ENCODE assay signal across 8 mouse cellular contexts in genomic region chr17:84037580-84038304, GRCm38 (mm10).
A peak's percentile ranks its signal among the peaks of the same experiment; 100 is the strongest.
DNase-seq lines count a peak whose midpoint lies in the region; ATAC-seq and TF ChIP-seq lines count a peak whose summit lies in the region.
"Had no signal": no experiment of that assay in that cellular context is flagged by ENCODE, and none has a peak within 500 bp of the region (broad histone marks: within the 10 kb centered on the region; RNA-seq: fewer than 3 reads in every experiment).

No protein-coding gene starts in this region.

- H3K4me3 ChIP-seq in embryonic facial prominence, embryonic 12.5 days, result no peak overlapping the region
- no peak overlapping the region for H3K4me3 ChIP-seq in limb, embryonic 15.5 days
- no peak overlapping the region for H3K4me3 ChIP-seq in forebrain, postnatal 0 days (ENCODE audit: low read depth, low read length)
- H3K4me3 ChIP-seq: forebrain, embryonic 15.5 days had no signal

- ATAC-seq in embryonic facial prominence, embryonic 12.5 days (ENCODE audit: insufficient number of reproducible peaks, insufficient read depth, low FRiP score, low TSS enrichment), result no peak
- peak; percentile 45; the same call in 1 of the 2 replicates for ATAC-seq in limb, embryonic 15.5 days (ENCODE audit: insufficient number of reproducible peaks, low FRiP score, low TSS enrichment, low read depth)
- no peak for ATAC-seq in erythroblast, adult 5-6 weeks (replicated peaks; ENCODE audit: low FRiP score, poor library complexity, severe bottlenecking)
- no peak for ATAC-seq in forebrain, postnatal 0 days
- ATAC-seq: forebrain, embryonic 15.5 days had no signal

- H3K4me2 ChIP-seq in embryonic facial prominence, embryonic 12.5 days (replicated peaks), result no peak overlapping the region
- no peak overlapping the region for H3K4me2 ChIP-seq in limb, embryonic 15.5 days
- no peak overlapping the region for H3K4me2 ChIP-seq in forebrain, postnatal 0 days (ENCODE audit: low read depth)
- H3K4me2 ChIP-seq: forebrain, embryonic 15.5 days had no signal

- peak; percentile 64 for DNase-seq in NIH3T3 (ENCODE audit: low read depth)
- peak; percentile 68 for DNase-seq in heart, postnatal 4 days
- no peak for DNase-seq in forebrain, postnatal 0 days
- no peak for DNase-seq in embryo, embryonic 9.5 days (ENCODE audit: extremely low spot score)

- no peak for TF ChIP-seq CTCF in forebrain, postnatal 0 days (IDR thresholded peaks at IDR 0.05; ENCODE audit: low read depth)

- no peaks in the 10 kb centered on the region for H3K36me3 ChIP-seq in embryonic facial prominence, embryonic 12.5 days
- no peaks in the 10 kb centered on the region for H3K36me3 ChIP-seq in limb, embryonic 15.5 days
- H3K36me3 ChIP-seq in forebrain, postnatal 0 days (ENCODE audit: insufficient read depth), result no peaks in the 10 kb centered on the region
- H3K36me3 ChIP-seq: forebrain, embryonic 15.5 days had no signal

- no peaks in the 10 kb centered on the region for H3K9me3 ChIP-seq in embryonic facial prominence, embryonic 12.5 days
- H3K9me3 ChIP-seq in limb, embryonic 15.5 days, result 0 out of 2 replicates have a peak, but pooled peaks cover 3% of the 10 kb centered on the region
- H3K9me3 ChIP-seq in forebrain, postnatal 0 days (ENCODE audit: low read length), result no peaks in the 10 kb centered on the region
- H3K9me3 ChIP-seq: forebrain, embryonic 15.5 days had no signal

- H3K9ac ChIP-seq in embryonic facial prominence, embryonic 12.5 days, result no peak overlapping the region; the same call in 1 of the 2 replicates
- no peak overlapping the region for H3K9ac ChIP-seq in limb, embryonic 15.5 days
- no peak overlapping the region for H3K9ac ChIP-seq in forebrain, postnatal 0 days
- H3K9ac ChIP-seq: forebrain, embryonic 15.5 days had no signal

- WGBS in embryonic facial prominence, embryonic 12.5 days, result 41% methylated on average over 11 of the region's 11 CpGs
- WGBS in limb, embryonic 15.5 days, result 32% methylated on average over 11 of the region's 11 CpGs
- 77% methylated on average over 11 of the region's 11 CpGs for WGBS in forebrain, postnatal 0 days

- H3K4me1 ChIP-seq in embryonic facial prominence, embryonic 12.5 days, result peaks cover 21% of the 10 kb centered on the region
- H3K4me1 ChIP-seq in limb, embryonic 15.5 days, result peaks cover 38% of the 10 kb centered on the region
- no peaks in the 10 kb centered on the region for H3K4me1 ChIP-seq in forebrain, postnatal 0 days (ENCODE audit: insufficient read depth)
- H3K4me1 ChIP-seq: forebrain, embryonic 15.5 days had no signal

- 0 out of 2 replicates have a peak overlapping the region, but pooled peaks have one; percentile 46 for H3K27ac ChIP-seq in embryonic facial prominence, embryonic 12.5 days
- H3K27ac ChIP-seq in limb, embryonic 15.5 days, result peak overlapping the region; percentile 77
- H3K27ac ChIP-seq in forebrain, postnatal 0 days (ENCODE audit: low read depth, low read length), result no peak overlapping the region
- H3K27ac ChIP-seq: forebrain, embryonic 15.5 days had no signal

- no peaks in the 10 kb centered on the region for H3K27me3 ChIP-seq in embryonic facial prominence, embryonic 12.5 days
- H3K27me3 ChIP-seq in limb, embryonic 15.5 days, result no peaks in the 10 kb centered on the region
- no peaks in the 10 kb centered on the region for H3K27me3 ChIP-seq in forebrain, postnatal 0 days (ENCODE audit: insufficient read depth, low read length)
- H3K27me3 ChIP-seq: forebrain, embryonic 15.5 days had no signal

Comparison
In these comparisons a context has a peak if more than half of its experiments do, and no peak if none do; other contexts are left out.
1. DNase-seq: peak in NIH3T3 (single experiment) and heart, postnatal 4 days (single experiment); none in forebrain, postnatal 0 days (single experiment) and embryo, embryonic 9.5 days (single experiment).